In genomic region chr4:55927391-55927790, GRCm38 (mm10) we compare ENCODE assay signal across 26 mouse cellular contexts.
A peak's percentile ranks its signal among the peaks of the same experiment; 100 is the strongest.
DNase-seq lines count a peak whose midpoint lies in the region; ATAC-seq and TF ChIP-seq lines count a peak whose summit lies in the region.
"Had no signal": no experiment of that assay in that cellular context is flagged by ENCODE, and none has a peak within 500 bp of the region (broad histone marks: within the 10 kb centered on the region; RNA-seq: fewer than 3 reads in every experiment).

No protein-coding gene starts in this region.

- no peak for TF ChIP-seq CTCF in left cerebral cortex, adult 2 months (IDR thresholded peaks at IDR 0.05)

- peak; percentile 23 for DNase-seq in limb, embryonic 14.5 days (ENCODE audit: low spot score)
- DNase-seq in limb, embryonic 10.5 days (ENCODE audit: low spot score) = no peak
- DNase-seq in 3T3-L1 (ENCODE audit: low read depth, low spot score) (peak; percentile 52), NIH3T3 (ENCODE audit: low read depth) (peak; percentile 74)
- DNase-seq in left cerebral cortex, adult 2 months (ENCODE audit: extremely low spot score in 1 of 2, low spot score in 2 of 2) = no peak
- no peak for DNase-seq in lung, adult 18-20 months
- no peak for DNase-seq in right cerebral cortex, adult 2 months (ENCODE audit: low spot score in 2 of 2)
- DNase-seq: adrenal gland, adult 2 months; adrenal gland, postnatal 10 days; adrenal gland, postnatal 25 days; B cell, adult 2 months; cerebellum, adult 11 months; cerebellum, adult 18-20 months; cerebellum, adult 8-10 months; cerebellum, adult 9-11 months; cerebellum, postnatal 14 days had no signal

- H3K9me3 ChIP-seq in limb, embryonic 14.5 days (ENCODE audit: control insufficient read depth, low read length) = no peaks in the 10 kb centered on the region
- H3K9me3 ChIP-seq in limb, embryonic 10.5 days (replicated peaks) = no peaks in the 10 kb centered on the region
- no peaks in the 10 kb centered on the region for H3K9me3 ChIP-seq in stomach, embryonic 15.5 days
- H3K9me3 ChIP-seq: embryonic facial prominence, embryonic 15.5 days; forebrain, embryonic 10.5 days; forebrain, embryonic 12.5 days had no signal

- no peak overlapping the region for H3K4me3 ChIP-seq in limb, embryonic 14.5 days (replicated peaks; ENCODE audit: low read length)
- H3K4me3 ChIP-seq in limb, embryonic 10.5 days = no peak overlapping the region
- H3K4me3 ChIP-seq in stomach, embryonic 15.5 days (replicated peaks) = no peak overlapping the region
- no peak overlapping the region for H3K4me3 ChIP-seq in left cerebral cortex, adult 2 months
- H3K4me3 ChIP-seq: embryonic facial prominence, embryonic 15.5 days; erythroblast, embryonic 14.5 days; forebrain, embryonic 10.5 days; forebrain, embryonic 12.5 days had no signal

- no peak overlapping the region for H3K27ac ChIP-seq in limb, embryonic 14.5 days (replicated peaks; ENCODE audit: low read depth, low read length)
- H3K27ac ChIP-seq in limb, embryonic 10.5 days = no peak overlapping the region
- H3K27ac ChIP-seq in stomach, embryonic 15.5 days = no peak overlapping the region
- no peak overlapping the region for H3K27ac ChIP-seq in left cerebral cortex, adult 2 months

- TF ChIP-seq POLR2A in limb, embryonic 14.5 days (IDR thresholded peaks at IDR 0.05; ENCODE audit: borderline replicate concordance, extremely low read depth, insufficient read depth, insufficient read length) = no peak

- H3K36me3 ChIP-seq in limb, embryonic 14.5 days (ENCODE audit: control insufficient read depth, insufficient read depth, low read length) = no peaks in the 10 kb centered on the region
- no peaks in the 10 kb centered on the region for H3K36me3 ChIP-seq in limb, embryonic 10.5 days
- H3K36me3 ChIP-seq in stomach, embryonic 15.5 days = no peaks in the 10 kb centered on the region
- H3K36me3 ChIP-seq: embryonic facial prominence, embryonic 15.5 days; forebrain, embryonic 10.5 days; forebrain, embryonic 12.5 days; G1E had no signal

- H3K4me1 ChIP-seq in limb, embryonic 14.5 days (ENCODE audit: control insufficient read depth, insufficient read depth, low read length) = peaks cover 10% of the 10 kb centered on the region
- H3K4me1 ChIP-seq in limb, embryonic 10.5 days = peaks cover 8% of the 10 kb centered on the region; the same call in 1 of the 2 replicates
- H3K4me1 ChIP-seq in stomach, embryonic 15.5 days = 0 out of 2 replicates have a peak, but pooled peaks cover 3% of the 10 kb centered on the region

- intact Hi-C loops in left cerebral cortex, adult 2 months (cut with DNase I) = loop anchor here (5.0 kb wide), 1 partner anchor 265 kb away; no protein-coding TSS in a partner anchor

- 82% methylated on average over 4 of the region's 4 CpGs for WGBS in limb, embryonic 14.5 days
- 88% methylated on average over 4 of the region's 4 CpGs for WGBS in limb, embryonic 10.5 days
- 67% methylated on average over 4 of the region's 4 CpGs for WGBS in stomach, embryonic 15.5 days

- no peak overlapping the region for H3K9ac ChIP-seq in limb, embryonic 14.5 days (ENCODE audit: low read depth, low read length, severe bottlenecking)
- H3K9ac ChIP-seq in stomach, embryonic 15.5 days = no peak overlapping the region
- H3K9ac ChIP-seq: embryonic facial prominence, embryonic 15.5 days; forebrain, embryonic 12.5 days had no signal

- no peak overlapping the region for H3K4me2 ChIP-seq in limb, embryonic 14.5 days (replicated peaks; ENCODE audit: low read depth, low read length, severe bottlenecking)
- no peak overlapping the region for H3K4me2 ChIP-seq in stomach, embryonic 15.5 days
- H3K4me2 ChIP-seq: embryonic facial prominence, embryonic 15.5 days; forebrain, embryonic 12.5 days had no signal

- no peak for ATAC-seq in limb, embryonic 14.5 days (ENCODE audit: low FRiP score, low read depth)
- peak; percentile 63; the same call in 1 of the 2 replicates for ATAC-seq in stomach, embryonic 15.5 days (ENCODE audit: insufficient read depth, low FRiP score, low read depth)
- ATAC-seq: CD4-positive, CD25-positive, alpha-beta regulatory T cell, adult 4 months; forebrain, embryonic 14.5 days; forebrain, embryonic 16.5 days had no signal

- no peaks in the 10 kb centered on the region for H3K27me3 ChIP-seq in limb, embryonic 14.5 days (ENCODE audit: control insufficient read depth, insufficient read depth, low read length)
- H3K27me3 ChIP-seq in limb, embryonic 10.5 days (ENCODE audit: low read depth, poor library complexity, severe bottlenecking) = no peaks in the 10 kb centered on the region
- H3K27me3 ChIP-seq in stomach, embryonic 15.5 days (replicated peaks) = no peaks in the 10 kb centered on the region
- H3K27me3 ChIP-seq: CH12.LX; embryonic facial prominence, embryonic 15.5 days had no signal

Comparison
In these comparisons a context has a peak if more than half of its experiments do, and no peak if none do; other contexts are left out.
1. DNase-seq: peak in limb, embryonic 14.5 days (single experiment), 3T3-L1 (single experiment) and NIH3T3 (single experiment); none in limb, embryonic 10.5 days (single experiment), left cerebral cortex, adult 2 months (0 of 2), lung, adult 18-20 months (0 of 2) and right cerebral cortex, adult 2 months (0 of 2).